Mouse (Mus musculus) heart, adult 8-10 months (tissue): ENCODE results near the gene Smad5. TPM values are rescaled to one million over a fixed set of nuclear protein-coding genes. Genes with fewer than 3 reads are reported as not detected.

Source experiments
- DNase-seq: peaks from one replicate; pipeline ENCODE4 v3.0.0; 2022; ENCODE audit warnings: low spot score
- total RNA-seq, 4 experiments: library from RNA; stranded (reverse); gene quantifications; 2 replicates each; pipeline ENCODE4 v1.2.4; 2022

The Smad5 gene
- total RNA-seq, 4 experiments from 2014 or later: 28.0 to 32.0 (median 28.8) TPM

GRCm38 (mm10) chr13:56753192-56753951 lies 50.6 kb downstream of the Smad5 start, which contains the start of gene Gm45623:
Gm45623 (minus strand) TSS chr13:56753827.
- no peak for DNase-seq

- DNase-seq: peak; percentile 18
Observed at GRCm38 (mm10) chr13:56755871-56756270, 53.1 kb downstream of the Smad5 start.

DNA sequence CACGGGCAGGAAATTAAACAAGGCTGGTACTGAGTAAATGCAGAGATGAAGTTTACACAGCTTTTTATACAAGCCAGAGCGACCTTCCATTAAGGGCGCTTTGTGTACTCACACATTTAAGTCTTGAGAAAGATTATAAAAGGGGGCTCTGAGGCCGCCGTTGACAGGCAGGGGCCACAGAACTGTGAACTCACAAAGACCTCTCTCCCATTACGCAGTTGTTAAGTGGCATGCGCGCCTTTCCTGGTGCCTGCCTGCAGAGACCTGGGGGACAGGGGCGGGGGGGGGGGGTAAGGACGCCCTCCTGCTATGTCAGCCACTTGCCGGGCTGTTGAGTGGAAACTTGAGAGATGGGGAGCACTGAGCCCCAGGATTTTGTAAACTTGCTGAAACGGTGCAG lies 54.4 kb downstream of the Smad5 start:
- DNase-seq: no peak

DNA sequence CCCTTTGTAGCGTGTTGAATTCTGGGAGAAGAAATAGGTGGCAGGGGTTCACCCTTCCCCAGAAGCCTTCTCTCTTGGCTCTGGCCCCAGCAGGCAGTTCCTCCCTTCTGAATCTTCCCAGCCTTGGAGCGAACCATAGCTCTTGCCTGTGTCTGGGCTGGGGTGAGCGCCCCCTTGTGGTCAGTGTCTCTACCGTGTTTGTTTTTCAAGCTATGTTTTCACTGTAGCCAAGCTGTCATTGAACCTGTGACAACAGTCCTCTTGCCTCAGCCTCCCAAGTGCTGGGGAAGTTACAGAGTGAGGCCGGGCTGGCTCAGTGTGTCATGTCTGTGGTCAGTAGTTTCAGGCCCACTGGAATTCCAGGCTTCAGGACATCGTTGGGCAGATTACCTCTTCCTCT lies 55.7 kb downstream of the Smad5 start:
- peak; percentile 63 for DNase-seq

- DNase-seq: no peak
Observed at GRCm38 (mm10) chr13:56762446-56763229, 59.8 kb downstream of the Smad5 start.

GRCm38 (mm10) chr13:56765284-56766032 lies 62.6 kb downstream of the Smad5 start:
- DNase-seq: no peak

- DNase-seq: no peak
Observed at GRCm38 (mm10) chr13:56766211-56766610, 63.4 kb downstream of the Smad5 start.

DNA sequence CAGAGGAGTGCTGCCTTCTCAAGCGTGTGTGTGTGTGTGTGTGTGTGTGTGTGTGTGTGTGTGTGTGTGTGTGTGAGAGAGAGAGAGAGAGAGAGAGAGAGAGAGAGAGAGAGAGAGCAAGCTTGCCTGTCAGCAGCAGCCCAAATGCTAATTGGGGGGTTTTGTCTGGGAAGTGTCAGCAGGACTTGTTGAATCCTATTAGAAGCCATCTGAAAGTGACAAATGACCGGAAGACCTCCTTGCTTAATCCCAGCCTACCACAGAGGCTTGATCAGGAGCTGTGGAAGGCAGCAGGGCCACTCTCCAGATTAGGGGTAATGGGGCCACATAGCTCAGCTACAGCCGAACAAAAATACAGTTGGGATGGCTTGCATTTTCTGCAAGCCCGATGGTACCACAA lies 66.6 kb downstream of the Smad5 start:
- no peak for DNase-seq

GRCm38 (mm10) chr13:56770136-56770578 lies 67.3 kb downstream of the Smad5 start:
- DNase-seq: no peak

GRCm38 (mm10) chr13:56770786-56771185 lies 68.0 kb downstream of the Smad5 start:
- no peak for DNase-seq

DNA sequence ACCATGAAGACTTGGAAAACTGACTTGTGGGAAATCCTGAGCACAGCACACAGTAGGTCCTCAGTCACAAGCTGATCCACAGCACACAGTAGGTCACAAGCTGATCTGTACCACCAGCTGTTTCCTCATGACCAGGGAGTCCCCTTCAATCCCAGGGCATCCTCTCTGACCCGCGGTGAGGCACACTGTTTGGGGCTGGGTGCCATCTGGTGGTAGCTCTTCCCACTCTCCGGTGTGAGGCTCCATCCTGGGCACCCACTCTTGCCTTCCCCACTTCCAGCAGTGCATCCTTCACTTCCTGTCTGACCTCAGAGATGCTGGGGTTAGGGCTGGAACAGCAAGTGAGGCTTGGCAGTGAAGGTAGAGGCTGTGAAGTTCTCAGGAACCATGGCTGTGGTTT lies 69.8 kb downstream of the Smad5 start:
- DNase-seq: no peak

- DNase-seq: no peak
Observed at GRCm38 (mm10) chr13:56773262-56773870, 70.6 kb downstream of the Smad5 start.

DNA sequence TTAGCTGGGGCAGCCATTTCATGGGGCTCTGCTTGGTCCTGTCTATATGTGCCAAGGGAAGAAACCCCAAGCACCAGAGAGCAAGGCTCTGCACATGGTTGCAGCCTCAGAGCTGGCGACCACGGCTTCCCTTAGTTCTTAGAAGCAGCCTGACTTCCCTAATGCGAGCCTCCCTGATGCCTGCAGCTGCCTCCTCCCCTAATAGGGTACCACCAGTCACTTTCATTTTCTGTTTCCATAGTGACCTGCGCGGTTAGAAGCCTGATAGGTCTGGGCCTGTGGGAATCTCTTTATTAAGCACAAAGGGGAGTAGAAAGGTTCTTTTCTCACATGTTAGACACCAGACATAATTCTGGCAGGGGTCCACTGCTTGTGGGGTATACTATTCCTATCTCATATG lies 71.5 kb downstream of the Smad5 start:
- DNase-seq: no peak

DNA sequence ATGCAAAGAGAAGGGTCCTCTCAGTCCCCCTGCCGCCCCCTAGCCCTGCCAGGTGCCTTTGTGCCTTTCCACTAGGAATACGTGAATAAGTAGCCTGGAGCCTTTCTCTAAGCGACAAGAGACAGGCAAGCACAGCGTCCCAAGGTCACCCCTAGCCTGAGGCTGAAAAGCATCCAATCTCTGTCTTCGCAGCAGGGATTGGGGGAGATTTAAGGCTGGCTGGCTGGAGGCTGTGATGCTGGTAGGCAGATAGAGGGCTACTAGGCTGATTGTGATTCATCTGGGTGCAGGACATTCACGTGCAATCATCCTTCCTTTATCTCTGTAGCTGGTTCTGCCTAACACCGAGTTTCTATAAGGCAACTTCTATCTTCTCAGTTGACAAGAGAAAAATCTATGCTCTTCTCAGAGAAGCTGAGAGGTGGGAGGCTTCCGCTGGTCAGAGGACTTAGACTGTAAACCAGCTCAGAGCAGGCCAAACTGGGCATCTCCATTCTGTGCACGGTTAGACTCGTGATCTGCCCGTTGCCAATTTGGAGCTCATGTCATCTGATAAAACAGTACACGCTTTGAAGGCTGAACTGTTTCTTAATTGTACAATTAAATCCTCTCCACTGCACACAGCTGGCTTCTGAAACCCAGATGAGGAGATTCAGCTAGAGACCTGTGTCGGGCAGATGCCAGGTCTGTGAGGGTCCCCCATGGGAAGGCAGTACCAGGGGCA lies 78.1 kb downstream of the Smad5 start:
- DNase-seq: no peak

GRCm38 (mm10) chr13:56781697-56782096 lies 78.9 kb downstream of the Smad5 start:
- no peak for DNase-seq

GRCm38 (mm10) chr13:56782621-56783020 lies 79.8 kb downstream of the Smad5 start:
- DNase-seq: no peak

GRCm38 (mm10) chr13:56790683-56791082 lies 87.9 kb downstream of the Smad5 start:
- no peak for DNase-seq
